Mouse (Mus musculus) ES-Bruce4 (cell line): Measurements from ENCODE around the gene Wdr75. TPM values are rescaled to one million over a fixed set of nuclear protein-coding genes. Genes with fewer than 3 reads are reported as not detected.

Experiments
- H3K27ac ChIP-seq: 2 replicates; pipeline ENCODE4 v1.5.1; 2012; ENCODE audit warnings: low read length, inconsistent platforms; ENCODE audit not compliant: insufficient read depth
- H3K27me3 ChIP-seq: 2 replicates; pipeline ENCODE4 v1.6.1; 2012; ENCODE audit warnings: mild to moderate bottlenecking, low read length, inconsistent platforms; ENCODE audit not compliant: control insufficient read depth, poor library complexity, insufficient read depth, severe bottlenecking
- H3K36me3 ChIP-seq: 2 replicates; pipeline ENCODE4 v1.6.1; 2012; ENCODE audit warnings: inconsistent platforms, mild to moderate bottlenecking, low read length, moderate library complexity; ENCODE audit not compliant: control insufficient read depth, poor library complexity, insufficient read depth, severe bottlenecking
- H3K4me1 ChIP-seq: one replicate; pipeline ENCODE4 v1.8.1; 2011; ENCODE audit warnings: low read length; ENCODE audit not compliant: control insufficient read depth, insufficient read depth
- H3K4me3 ChIP-seq: 2 replicates; pipeline ENCODE4 v1.5.1; 2011; ENCODE audit warnings: low read depth, mild to moderate bottlenecking, low read length
- H3K9ac ChIP-seq: 2 replicates; pipeline ENCODE4 v1.6.1; 2012; ENCODE audit warnings: low read depth, mild to moderate bottlenecking, inconsistent platforms; ENCODE audit not compliant: poor library complexity, severe bottlenecking
- H3K9me3 ChIP-seq: replicated peaks from 2 replicates; pipeline ENCODE4 v1.6.1; 2012; ENCODE audit warnings: mild to moderate bottlenecking, low read length, inconsistent platforms; ENCODE audit not compliant: control insufficient read depth, poor library complexity, insufficient read depth, severe bottlenecking
- CTCF ChIP-seq: IDR thresholded peaks from one replicate; pipeline ENCODE4 v1.8.1; 2011; ENCODE audit warnings: low read depth, low read length
- EP300 ChIP-seq: IDR thresholded peaks from 2 replicates; pipeline ENCODE4 v1.6.1; 2011; ENCODE audit warnings: low read depth, low read length; ENCODE audit not compliant: insufficient read depth
- POLR2A ChIP-seq: IDR thresholded peaks from one replicate; pipeline ENCODE4 v1.8.1; 2011; ENCODE audit warnings: low read length; ENCODE audit not compliant: insufficient read depth
- polyA plus RNA-seq: library from polyadenylated mRNA; stranded (reverse); fragments of >200 nt; gene quantifications from 2 replicates; pipeline ENCODE4 v1.2.4, GENCODE M21; 2011; ENCODE audit warnings: low read depth; ENCODE audit not compliant: missing spikeins, insufficient read depth, insufficient read length

Gene Wdr75
- polyA plus RNA-seq, 1 experiment = 181 TPM

DNA sequence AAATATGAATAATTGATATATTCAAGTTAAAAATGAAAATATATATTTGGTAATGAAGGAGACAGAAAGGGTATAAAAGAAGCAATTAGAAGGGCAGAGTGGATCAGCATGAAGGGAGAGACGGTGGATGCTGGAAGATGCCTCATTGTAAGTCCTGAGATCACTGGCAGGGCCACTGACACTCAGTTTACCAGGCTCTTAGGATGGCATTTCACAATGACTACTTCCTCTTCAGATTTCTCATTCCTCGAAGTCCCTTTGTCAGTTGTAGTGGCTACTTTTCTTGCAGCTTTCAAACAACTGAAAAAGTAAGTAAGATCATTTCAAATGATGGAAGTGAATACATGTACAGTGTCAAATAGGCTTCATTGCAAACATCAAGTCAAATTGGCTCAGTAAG, 31.2 kb downstream of the Wdr75 start:
- Histone ChIP-seq H3K36me3 (peaks cover 26% of the 10 kb centered on the region), H3K27me3 (no peaks in the 10 kb centered on the region), H3K9ac (no peak overlapping the region), H3K27ac (no peak overlapping the region), H3K4me1 (no peaks in the 10 kb centered on the region), H3K9me3 (no peaks in the 10 kb centered on the region), H3K4me3 (no peak overlapping the region)
- TF ChIP-seq POLR2A (no peak), CTCF (no peak), EP300 (no peak)

DNA sequence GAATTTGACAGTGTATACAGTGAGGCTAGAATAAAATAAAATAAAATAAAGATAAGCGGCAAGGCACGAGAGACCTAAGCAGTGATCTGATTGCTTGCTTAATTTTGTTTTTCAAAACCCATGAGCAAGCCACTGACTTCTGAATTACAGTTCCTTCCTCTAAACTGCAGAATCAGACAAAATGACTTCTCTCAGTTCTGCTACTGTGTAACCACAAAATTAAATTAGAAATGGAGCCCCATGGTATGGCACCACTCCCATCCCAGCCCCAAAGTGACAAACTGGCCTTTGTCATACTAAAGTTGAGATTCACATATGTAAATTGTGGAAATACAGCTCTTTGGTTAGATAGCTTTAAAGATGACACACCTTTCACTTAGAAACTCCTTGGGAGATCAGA, 31.8 kb downstream of the Wdr75 start:
- no peak for TF ChIP-seq EP300
- TF ChIP-seq POLR2A = no peak
- TF ChIP-seq CTCF = no peak
- Histone ChIP-seq H3K27me3 (no peaks in the 10 kb centered on the region), H3K27ac (no peak overlapping the region), H3K36me3 (peaks cover 21% of the 10 kb centered on the region), H3K9me3 (no peaks in the 10 kb centered on the region), H3K4me3 (no peak overlapping the region), H3K4me1 (no peaks in the 10 kb centered on the region), H3K9ac (no peak overlapping the region)

DNA sequence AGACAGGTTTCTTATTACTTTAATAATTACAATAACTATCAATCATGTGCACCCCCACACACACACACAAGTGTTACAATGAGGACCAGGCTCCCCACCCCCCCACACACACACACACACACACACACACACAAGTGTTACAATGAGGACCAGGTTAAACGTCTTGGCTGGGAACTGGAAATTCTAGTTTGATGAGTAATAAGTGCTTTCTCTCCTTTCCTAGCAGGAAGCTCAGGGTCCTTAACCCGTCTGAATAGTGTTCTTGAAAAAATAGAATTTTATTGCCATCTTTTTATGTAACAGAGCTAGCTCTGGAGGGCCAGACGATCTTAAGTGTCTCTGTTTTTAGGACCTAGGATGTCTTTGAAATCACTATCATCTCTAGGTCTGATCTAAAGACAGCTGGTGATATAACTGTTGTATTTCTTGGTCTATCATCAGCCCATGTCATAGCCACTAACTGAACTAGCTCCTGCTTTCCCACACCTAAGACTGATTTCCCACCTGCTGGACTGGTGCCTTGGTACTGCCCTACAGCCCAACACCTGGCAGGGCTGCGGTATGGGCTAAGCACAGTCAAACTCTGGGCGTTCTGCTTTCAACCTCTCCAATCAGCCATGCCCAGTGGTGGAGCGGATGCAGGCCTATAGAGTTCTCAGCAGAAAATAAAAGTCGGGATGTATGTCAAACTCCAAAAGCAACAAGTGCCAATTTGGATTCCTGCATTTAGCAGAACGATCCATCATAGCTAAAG, 35.7 kb downstream of the Wdr75 start:
- Histone ChIP-seq H3K4me3 (no peak overlapping the region), H3K9me3 (no peaks in the 10 kb centered on the region)

DNA sequence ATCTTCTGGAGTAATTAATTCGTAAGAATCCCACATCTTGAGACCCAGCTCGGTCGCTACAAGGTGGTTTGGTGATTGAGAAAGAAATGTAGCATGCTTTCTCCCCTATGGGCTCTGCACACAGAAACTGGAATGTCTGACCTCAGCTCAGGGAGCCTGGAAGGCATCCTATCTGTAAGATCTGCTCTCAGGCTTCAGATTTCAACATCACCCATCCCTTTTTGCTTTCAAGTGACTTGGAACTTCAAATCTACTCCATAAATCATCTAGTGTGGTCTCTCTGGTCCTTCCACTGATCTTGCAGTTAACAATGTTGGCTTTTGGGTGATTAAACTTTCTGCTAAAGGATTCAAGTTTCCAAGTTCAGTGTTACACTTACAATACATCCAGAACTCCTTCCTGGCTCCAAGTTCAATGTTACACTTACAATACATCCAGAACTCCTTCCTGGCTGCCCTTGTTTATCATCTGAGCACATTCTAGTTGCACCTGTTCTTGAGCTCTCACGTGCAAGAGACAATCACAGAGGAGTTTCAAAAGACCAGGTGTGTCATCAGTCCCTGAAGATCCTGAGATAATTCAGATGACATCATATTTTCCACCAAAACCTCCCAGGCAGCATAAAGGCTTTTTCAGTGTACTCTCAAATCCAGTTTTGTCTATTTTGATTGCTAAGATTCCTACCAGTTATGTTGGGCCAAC, 40.5 kb downstream of the Wdr75 start:
- Histone ChIP-seq H3K36me3 (no peaks in the 10 kb centered on the region), H3K4me1 (no peaks in the 10 kb centered on the region), H3K27ac (no peak overlapping the region), H3K27me3 (no peaks in the 10 kb centered on the region), H3K4me3 (no peak overlapping the region), H3K9ac (no peak overlapping the region), H3K9me3 (no peaks in the 10 kb centered on the region)
- TF ChIP-seq EP300 = no peak
- TF ChIP-seq CTCF = no peak
- no peak for TF ChIP-seq POLR2A

More for the DNA sequence above, 35.7 kb downstream of the Wdr75 start:
- Histone ChIP-seq H3K27ac (no peak overlapping the region), H3K36me3 (no peaks in the 10 kb centered on the region), H3K4me1 (no peaks in the 10 kb centered on the region), H3K27me3 (no peaks in the 10 kb centered on the region), H3K9ac (no peak overlapping the region)
- TF ChIP-seq EP300 (no peak), POLR2A (no peak), CTCF (no peak)

DNA sequence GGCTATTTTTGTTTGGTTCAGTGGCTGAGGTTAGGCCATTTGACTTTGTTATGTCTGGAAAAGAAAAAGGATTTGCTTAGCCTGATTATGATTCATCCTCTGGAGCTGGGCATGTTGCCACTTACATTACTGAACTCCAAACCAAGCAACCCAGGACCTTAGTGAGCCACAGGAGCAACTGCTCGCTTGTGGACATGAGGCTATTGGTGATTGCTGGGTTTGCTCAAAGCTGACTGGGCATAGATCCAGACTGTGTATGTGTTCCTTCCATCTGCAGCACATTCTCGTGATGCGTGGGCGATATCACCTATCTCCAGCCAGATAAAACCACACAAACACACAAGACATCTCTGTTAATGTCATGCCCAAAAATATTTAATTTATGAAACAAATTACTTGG, 42.8 kb downstream of the Wdr75 start:
- Histone ChIP-seq H3K27ac (no peak overlapping the region), H3K4me3 (no peak overlapping the region), H3K9ac (no peak overlapping the region), H3K9me3 (no peaks in the 10 kb centered on the region), H3K4me1 (no peaks in the 10 kb centered on the region), H3K36me3 (no peaks in the 10 kb centered on the region), H3K27me3 (no peaks in the 10 kb centered on the region)
- TF ChIP-seq POLR2A (no peak), EP300 (no peak), CTCF (no peak)

DNA sequence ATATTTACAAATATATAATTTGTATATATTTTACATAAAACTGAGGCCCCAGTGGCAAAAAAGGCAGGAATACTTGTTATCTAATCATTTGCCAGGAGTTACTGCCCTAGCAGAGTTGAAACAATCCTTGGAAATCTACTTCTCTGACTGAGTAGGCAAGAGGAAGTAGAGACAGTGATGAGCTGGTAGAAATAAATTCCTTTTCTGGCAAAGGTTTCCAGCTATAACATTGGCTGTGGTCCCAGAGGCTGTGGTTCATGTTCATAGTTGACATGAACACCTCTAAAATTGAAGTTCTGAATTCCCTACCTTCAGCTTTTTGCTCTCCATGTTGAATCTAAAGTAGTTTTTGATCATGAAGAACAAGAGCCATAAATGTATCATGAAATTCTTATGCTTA, 43.3 kb downstream of the Wdr75 start:
- Histone ChIP-seq H3K27ac (no peak overlapping the region), H3K36me3 (no peaks in the 10 kb centered on the region), H3K9me3 (no peaks in the 10 kb centered on the region), H3K4me1 (no peaks in the 10 kb centered on the region), H3K9ac (no peak overlapping the region), H3K4me3 (no peak overlapping the region), H3K27me3 (no peaks in the 10 kb centered on the region)
- no peak for TF ChIP-seq EP300
- TF ChIP-seq CTCF = no peak
- no peak for TF ChIP-seq POLR2A
